Mouse (Mus musculus) right cerebral cortex, adult 2 months (tissue): ENCODE measurements at regions not wholly inside any gene's neighbourhood (a gene's known extent, or its start where the extent isn't known, plus 50 kb on each side); places are given as distances from the start of the nearest gene placed in this dataset.
"Not testable (repeated sequence)": the region's sequence is repeated elsewhere in the genome, so short reads cannot be mapped to it uniquely, and the experiment has no call there.

Source experiments
- DNase-seq, 2 experiments: peaks; one replicate each; pipeline ENCODE4 v3.0.0; 2021 to 2022; ENCODE audit warnings: low spot score in 2 of 2

DNA sequence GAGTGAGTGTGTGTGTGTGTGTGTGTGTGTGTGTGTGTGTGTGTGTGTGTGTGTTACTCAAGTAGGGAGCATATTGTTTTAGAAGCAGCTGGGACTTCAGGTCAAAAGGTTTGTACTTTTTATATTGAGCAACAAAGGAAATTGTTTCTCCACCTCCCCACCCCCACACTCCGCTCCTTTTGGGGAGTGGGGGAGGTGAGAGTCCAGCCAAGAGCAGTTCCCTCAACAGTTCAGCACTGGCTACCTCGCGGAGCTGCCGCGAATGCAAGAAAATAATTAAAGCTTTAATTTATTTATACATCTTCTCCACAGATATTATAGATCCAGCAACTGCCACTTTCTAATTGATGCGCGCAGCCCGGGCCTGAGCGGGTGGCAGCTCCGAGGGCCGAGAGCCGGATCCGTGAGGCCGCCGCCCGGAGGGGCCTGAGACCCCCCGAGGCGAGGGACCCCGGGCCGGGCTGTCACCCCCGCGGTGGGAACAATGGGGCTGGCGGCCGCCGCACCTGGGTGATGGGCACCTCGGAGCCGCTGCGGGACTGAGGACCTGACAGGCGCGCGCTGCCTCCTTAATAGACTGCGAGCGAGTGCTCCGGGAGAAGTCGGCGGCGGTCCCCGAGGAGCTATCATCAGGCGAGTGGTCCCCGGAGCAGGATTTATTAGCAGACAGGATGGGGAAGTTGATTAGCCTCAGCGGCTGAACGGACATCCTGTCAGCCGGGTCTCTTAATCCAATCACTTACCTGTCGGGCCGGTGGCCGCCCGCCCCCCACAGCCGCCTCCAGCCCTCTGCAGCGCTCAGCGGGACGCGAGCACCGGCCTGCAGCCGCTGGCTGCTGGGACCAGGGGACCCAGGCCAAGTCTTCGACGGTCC, 124.4 kb downstream of the Melk start:
- DNase-seq = peak in 1 of 2 experiments; percentile 5

DNA sequence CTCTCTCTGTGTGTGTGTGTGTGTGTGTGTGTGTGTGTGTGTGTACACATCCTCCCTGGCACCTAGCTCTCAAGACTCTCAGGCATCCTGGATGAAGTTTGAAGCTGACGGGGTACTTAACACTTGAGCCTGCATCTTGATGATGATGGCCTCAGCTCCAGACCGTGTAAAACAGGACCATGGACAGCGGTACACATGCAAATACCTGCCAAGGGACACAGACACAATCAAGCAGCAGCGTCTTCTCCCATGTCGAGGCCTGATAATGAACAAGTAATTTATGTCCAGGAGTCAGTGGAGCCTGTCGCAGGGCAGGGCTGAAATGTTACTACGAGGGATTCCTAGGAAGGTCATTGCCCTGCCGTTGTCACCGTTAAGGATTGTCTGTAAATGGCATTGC, 133.9 kb downstream of the Melk start:
- DNase-seq = no peak

DNA sequence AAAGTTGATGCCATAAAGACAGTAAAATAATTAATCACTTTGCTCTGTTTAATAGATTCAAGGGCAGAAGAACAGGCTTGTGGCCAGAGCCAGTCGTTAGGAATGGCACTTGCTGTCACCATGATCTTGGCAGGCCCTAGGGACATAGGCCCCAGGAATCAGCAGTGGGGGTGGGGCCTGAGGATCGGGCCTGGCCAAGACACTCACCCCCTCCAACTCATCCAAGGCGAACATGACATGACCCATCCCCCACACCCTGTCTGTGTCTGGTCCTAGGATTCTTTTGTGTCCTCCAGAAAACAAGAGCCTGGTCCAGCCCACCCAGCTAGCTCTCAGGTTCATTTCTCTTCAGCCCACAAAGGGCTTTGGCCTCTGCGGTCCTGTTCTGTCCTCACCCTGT, 144.8 kb downstream of the Melk start:
- DNase-seq = no peak

DNA sequence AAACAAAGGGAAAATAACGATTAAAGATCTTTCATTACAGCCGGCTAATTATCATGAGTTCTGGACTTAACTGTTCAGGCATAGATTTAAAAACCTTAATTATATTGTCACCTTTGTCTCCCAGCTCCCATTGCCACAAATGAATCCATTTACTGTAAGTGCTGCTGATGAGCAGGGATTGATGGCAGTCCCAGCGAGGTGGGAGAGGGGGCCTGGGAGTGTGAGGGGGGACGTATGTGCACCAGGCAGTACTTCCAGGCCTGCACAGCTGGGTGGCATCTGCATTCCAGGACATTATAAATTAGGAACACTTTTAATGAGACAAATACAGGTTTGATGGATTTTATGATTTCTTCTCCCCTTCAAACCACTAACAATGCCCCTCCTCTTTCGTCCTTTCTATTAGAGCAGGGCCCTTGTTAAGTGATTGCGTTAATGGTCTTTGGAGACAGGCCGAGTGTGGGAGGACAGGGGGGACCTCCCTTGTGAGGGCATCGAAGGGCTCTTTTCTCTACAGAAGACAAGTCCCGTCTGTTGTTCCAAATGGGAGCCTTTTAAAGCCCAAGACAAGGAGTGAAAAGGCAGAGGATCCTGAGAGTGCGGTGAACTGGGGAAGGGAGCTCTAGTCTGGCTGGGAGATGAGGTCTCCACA, 150.3 kb downstream of the Melk start:
- DNase-seq = no peak

DNA sequence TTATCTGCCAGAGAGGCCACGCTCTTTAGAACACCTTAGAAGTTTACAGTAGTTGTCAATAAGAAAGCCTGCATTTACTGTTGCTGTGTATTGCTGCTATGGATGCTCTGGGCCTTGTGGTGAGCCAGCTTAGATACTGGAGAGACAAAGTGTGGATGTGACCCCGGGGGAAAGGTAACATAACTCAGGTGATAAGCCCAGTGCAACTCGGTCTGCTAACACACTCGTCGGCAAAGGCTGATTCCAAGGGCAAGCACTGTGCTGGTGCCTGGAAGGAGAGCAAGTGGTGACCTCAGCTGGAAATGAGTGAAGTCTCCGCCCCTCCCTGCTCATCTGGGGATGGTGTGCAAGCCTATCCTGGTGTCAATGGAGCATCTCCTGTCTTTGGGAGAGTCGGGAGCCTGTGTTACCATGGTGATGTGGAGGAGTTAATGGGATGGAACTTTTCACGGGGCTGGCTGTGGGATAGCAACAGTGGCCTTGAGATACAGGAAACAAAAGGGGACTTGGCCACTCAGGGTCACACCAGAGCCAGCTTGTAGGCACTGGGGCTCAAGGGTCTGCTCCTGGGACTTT, 151.5 kb downstream of the Melk start:
- no peak for DNase-seq

DNA sequence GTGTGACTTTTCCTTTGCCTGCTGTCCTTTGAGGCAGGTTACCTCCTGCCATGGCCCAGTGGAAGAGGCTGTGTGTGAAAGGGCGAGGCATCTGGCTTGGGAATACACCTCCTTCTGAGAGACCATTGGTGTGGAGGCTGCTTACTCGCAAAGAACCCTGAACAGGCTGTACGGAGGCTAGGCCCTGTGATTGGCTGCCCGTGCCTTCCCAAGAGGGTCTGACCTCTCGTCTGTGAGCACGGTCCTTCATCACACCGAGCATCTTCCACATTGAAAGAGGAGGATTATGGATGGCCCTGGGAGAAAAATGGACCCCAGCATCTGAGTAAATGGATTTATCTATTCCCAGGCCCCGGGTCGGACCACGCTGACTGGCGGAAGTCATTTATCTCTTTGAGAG, 152.9 kb downstream of the Melk start:
- no peak for DNase-seq

DNA sequence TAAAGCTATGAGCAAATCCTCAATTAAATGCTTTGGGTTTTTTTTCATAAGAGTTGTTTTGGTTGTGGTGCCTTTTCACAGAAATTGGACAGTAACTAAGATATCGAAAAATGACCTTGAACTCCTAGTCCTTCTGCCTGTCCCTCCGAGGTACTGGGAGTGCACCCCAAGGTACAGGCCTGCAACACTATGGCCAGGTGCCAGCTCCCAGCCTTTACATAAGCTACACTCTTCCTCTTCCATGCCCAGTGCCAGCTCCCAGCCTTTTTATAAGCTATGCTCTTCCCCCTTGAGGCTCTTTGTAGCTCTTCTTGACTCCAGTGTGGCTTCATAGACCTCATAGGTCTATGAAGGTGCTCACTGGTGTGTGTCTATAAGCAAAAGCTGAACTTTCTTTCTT, 155.2 kb downstream of the Melk start:
- DNase-seq = no peak

DNA sequence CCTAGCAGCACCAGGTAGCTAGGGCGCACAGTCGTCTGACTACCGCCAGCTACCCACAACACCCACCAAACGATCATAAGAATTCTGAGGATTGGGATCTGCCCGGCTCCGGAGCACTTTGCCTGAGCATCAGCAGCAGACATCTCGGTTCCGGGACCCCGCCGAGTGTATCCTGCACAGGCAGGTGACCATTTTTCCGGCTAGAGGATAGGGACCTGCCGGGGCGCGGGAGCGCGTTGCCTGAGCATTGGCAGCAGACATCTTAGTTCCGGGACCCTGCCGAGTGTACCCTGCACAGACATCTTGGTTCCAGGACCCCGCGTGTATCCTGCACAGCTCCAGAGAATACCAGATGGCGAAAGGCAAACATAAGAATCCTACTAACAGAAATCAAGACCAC, 172.8 kb downstream of the Melk start:
- DNase-seq = not testable (repeated sequence)
